Mouse (Mus musculus): ENCODE measurements around the gene Pxdc1. TPM values are rescaled to one million over a fixed set of nuclear protein-coding genes. Genes with fewer than 3 reads are reported as not detected.
A peak's percentile ranks its signal among the peaks of the same experiment; 100 is the strongest.

Pxdc1 gene
- polyA plus RNA-seq, 1 experiment from 2014 or later, result 57.2 TPM

DNA sequence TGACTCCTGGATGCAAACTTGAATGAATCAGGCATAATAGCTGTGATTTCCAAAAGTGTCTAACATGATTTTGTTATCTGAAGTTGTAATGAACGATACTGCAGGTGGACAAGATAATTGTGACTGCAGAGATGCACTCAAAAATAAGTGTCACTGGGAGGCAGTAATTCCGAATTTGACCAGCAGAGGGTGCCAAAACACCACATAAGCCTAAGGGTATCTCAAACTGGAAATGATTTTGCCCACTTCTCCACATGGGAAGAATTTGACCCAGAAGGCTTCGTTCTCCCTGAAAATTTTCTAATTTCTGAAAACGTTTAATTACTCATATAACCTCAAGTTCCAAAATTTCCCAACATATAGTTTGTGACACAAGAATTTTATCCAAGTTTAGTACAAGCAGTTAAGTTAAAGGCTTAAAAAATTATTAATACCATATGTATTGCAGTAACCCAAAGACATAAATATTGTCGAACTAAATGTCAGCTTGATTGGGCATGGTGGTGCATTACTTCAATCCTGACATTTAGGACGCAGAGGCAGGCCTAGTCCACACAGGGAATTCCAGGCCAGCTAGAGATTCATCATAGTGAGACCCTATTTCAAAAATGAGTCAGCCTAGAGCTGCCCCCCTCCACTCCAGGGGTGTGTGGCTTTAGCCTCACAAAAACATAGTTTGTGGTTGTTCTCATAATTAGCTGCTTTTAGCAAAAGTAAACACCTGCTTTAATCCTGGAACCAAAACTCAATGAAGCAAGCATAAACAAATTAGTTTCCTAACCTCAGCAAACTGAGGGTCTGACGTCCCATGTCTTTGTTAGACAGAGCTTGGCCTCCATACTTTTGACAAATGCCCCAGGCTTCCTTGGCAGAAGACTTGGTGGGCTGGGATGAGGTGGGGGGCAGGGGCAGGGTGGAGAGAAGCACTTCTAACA, 10.1 kb downstream of the Pxdc1 start:
- ATAC-seq (no peak), DNase-seq (ENCODE audit: low read depth, low spot score) (no peak)
- in situ Hi-C loops (cut with MboI; ENCODE audit: low pct_unique_long_range_greater_than_20kb), result loop anchor here (5.0 kb wide), 1 partner anchor 219 kb away; no protein-coding TSS in a partner anchor
- no peak for TF ChIP-seq CTCF (IDR thresholded peaks at IDR 0.05)
- ChIA-PET POLR2A (interaction anchor here (0.6 to 1.7 kb wide), 2 partner anchors 57 to 73 kb away, joined by 3 to 10 read pairs; no protein-coding TSS in a partner anchor), CTCF (interaction anchor here (1.1 to 4.4 kb wide), 8 partner anchors 63 to 227 kb away, joined by 3 to 45 read pairs (median 5); no protein-coding TSS in a partner anchor)
- no peaks in the 10 kb centered on the region for H3K27me3 ChIP-seq

DNA sequence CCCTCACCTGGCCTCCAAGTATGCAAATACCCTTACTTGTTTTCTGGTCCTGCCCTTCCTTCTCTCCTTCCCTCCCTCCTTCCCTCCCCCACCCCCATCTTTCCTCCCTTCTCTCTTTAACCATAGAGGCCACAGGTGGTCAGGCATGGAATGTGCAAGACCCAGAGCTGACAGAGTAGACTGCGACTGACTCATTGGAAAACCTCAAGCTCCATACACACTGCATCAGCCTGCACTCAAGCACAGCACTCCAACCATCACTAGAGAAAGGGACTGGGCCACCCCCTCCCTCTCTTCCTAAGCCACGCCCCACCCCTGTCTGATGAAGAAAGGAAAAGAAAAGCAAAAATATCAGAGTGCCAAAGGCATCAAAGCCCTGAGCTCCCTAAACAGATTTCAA, 12.2 kb downstream of the Pxdc1 start:
- in situ Hi-C loops (cut with MboI; ENCODE audit: low pct_unique_long_range_greater_than_20kb), result loop anchor here (5.0 kb wide), 1 partner anchor 221 kb away; no protein-coding TSS in a partner anchor
- no peaks in the 10 kb centered on the region for H3K27me3 ChIP-seq
- DNase-seq (ENCODE audit: low read depth, low spot score) (no peak), ATAC-seq (peak; percentile 70)
- ChIA-PET POLR2A (interaction anchor here (0.6 kb wide), 1 partner anchor 462 kb away, joined by 3 read pairs; no protein-coding TSS in a partner anchor), CTCF (interaction anchor here (1.6 to 4.4 kb wide), 2 partner anchors 153 to 222 kb away, joined by 7 to 45 read pairs; no protein-coding TSS in a partner anchor)
- no peak for TF ChIP-seq CTCF (IDR thresholded peaks at IDR 0.05)

DNA sequence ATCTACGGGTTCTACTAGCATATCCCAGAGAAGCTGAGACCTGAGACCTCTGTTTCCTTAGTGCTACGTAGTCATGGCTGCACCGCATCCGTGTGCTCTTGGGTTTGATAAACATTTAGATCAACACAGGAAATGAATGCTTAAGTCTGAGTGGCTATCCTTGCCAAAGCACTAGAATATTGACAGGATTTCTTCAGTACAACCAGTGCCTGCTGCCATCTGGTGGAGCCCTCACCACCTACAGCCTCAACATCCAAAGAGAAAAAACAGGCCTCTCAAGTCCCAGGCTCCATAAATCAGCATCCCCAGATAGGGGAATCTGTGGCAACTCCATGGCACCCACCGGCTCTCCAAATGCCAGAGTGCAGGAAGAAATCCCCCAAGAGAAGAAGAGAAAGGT, 17.3 kb downstream of the Pxdc1 start:
- in situ Hi-C loops (cut with MboI; ENCODE audit: low pct_unique_long_range_greater_than_20kb), result loop anchor here (10.0 kb wide), 1 partner anchor 601 kb away; the partner anchor contains the start of gene Bphl
- POLR2A ChIA-PET, result interaction anchor here (1.3 kb wide), 1 partner anchor 346 kb away, joined by 4 read pairs; no protein-coding TSS in a partner anchor
- H3K27me3 ChIP-seq, result no peaks in the 10 kb centered on the region
- TF ChIP-seq CTCF (IDR thresholded peaks at IDR 0.05), result peak; percentile 91
- CTCF ChIA-PET, result interaction anchor here (0.9 to 1.8 kb wide), 3 partner anchors 164 to 296 kb away, joined by 3 to 4 read pairs (median 3); no protein-coding TSS in a partner anchor
- no peak for ATAC-seq
- no peak for DNase-seq (ENCODE audit: low read depth, low spot score)

DNA sequence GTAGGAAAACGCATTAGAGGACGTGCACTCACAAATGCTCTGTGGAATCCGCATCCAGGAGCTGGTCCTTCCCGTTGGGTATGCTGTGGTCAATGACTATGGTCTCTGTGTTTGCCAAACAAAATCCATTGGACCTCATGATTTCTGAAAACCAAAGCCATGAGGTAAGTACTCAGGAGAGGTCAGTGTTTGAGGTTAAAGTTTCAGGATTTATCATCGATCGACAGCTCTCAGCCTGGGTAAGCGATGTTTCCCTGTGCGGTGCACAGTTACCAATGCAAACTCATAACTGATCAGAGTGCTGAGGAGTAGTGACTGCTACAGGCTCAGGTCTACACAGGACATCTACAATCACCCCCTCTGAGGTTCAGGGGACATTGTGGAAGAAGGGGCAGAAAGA, 23.0 kb downstream of the Pxdc1 start:
- ATAC-seq, result no peak
- H3K27me3 ChIP-seq, result no peaks in the 10 kb centered on the region
- POLR2A ChIA-PET, result interaction anchor here (0.5 kb wide), 1 partner anchor 319 kb away, joined by 3 read pairs; no protein-coding TSS in a partner anchor
- no peak for TF ChIP-seq CTCF (IDR thresholded peaks at IDR 0.05)
- CTCF ChIA-PET, result interaction anchor here (1.7 kb wide), 1 partner anchor 288 kb away, joined by 5 read pairs; no protein-coding TSS in a partner anchor
- DNase-seq (ENCODE audit: low read depth, low spot score), result no peak
- in situ Hi-C loops (cut with MboI; ENCODE audit: low pct_unique_long_range_greater_than_20kb), result loop anchor here (5.0 to 10.0 kb wide), 2 partner anchors 443 to 596 kb away; partner anchors contain the start of gene Bphl

DNA sequence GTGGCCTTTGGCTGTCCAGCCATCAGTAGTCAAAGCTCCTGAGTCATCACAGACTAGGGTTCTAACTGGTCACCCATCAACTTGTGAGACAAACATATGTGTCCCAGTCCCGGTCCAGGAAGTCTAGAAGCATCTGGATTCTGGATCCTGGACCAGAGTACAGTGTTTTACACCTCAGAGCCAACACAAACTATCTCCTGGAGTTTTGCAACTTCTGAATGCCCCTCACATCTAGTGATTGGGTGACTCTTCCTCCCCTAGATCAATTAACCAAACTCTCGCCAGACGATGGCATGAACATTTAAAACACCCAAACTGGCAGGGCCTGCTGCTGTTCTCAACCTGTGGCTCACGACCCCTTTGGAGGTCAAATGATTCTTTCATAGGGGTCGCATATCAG, 23.5 kb downstream of the Pxdc1 start:
- DNase-seq (ENCODE audit: low read depth, low spot score), result no peak
- no peak for TF ChIP-seq CTCF (IDR thresholded peaks at IDR 0.05)
- in situ Hi-C loops (cut with MboI; ENCODE audit: low pct_unique_long_range_greater_than_20kb), result loop anchor here (5.0 to 10.0 kb wide), 2 partner anchors 442 to 595 kb away; partner anchors contain the start of gene Bphl
- H3K27me3 ChIP-seq, result no peaks in the 10 kb centered on the region
- no peak for ATAC-seq
- ChIA-PET POLR2A (interaction anchor here (0.5 kb wide), 1 partner anchor 318 kb away, joined by 3 read pairs; no protein-coding TSS in a partner anchor), CTCF (interaction anchor here (0.9 kb wide), 1 partner anchor 448 kb away, joined by 3 read pairs; no protein-coding TSS in a partner anchor)

DNA sequence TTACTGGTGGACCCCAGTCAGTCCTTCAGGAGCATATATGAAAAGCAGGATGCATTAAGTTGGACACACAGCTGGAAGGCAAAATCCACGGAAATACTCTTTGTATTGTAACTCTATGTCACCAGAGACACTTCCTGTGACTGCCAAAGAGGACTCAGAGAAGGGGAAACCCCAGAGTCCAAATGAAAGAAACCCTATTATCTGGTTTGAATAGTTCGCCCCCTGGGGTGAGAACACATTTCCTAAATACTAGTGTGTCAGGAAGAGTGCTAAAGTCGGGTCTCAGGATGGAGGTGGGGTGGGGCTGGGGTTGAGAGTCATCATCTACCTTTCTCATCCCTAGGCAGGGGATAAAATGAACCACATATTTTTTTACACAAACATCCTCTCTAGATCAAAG, 25.8 kb downstream of the Pxdc1 start:
- CTCF ChIA-PET, result no interaction called here

DNA sequence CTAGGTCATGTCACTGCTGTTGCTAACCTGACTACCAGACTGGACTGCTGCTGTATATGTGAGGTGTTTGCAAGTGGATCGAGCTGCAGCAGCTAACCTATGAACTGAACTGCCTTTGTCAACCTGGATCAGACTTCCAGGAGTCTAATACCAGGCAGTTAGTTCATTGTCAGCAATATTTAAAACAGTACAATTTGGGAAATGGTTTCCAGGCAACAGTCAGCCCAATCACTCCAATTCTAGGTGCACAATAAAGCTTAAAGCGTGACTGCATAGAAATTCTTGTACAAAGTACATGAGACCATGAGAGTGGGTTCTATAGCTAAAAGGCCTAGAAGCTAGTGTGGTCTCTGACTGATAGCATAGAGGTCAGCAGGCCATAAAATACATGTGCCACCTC, 28.9 kb downstream of the Pxdc1 start:
- ATAC-seq (no peak), DNase-seq (ENCODE audit: low read depth, low spot score) (no peak)
- H3K27me3 ChIP-seq, result no peaks in the 10 kb centered on the region
- CTCF ChIA-PET, result no interaction called here
- no peak for TF ChIP-seq CTCF (IDR thresholded peaks at IDR 0.05)
- POLR2A ChIA-PET, result no interaction called here
- in situ Hi-C loops (cut with MboI; ENCODE audit: low pct_unique_long_range_greater_than_20kb), result loop anchor here (5.0 kb wide), 1 partner anchor 277 kb away; the partner anchor contains the start of gene Slc22a23

More for the DNA sequence above, 25.8 kb downstream of the Pxdc1 start:
- in situ Hi-C loops (cut with MboI; ENCODE audit: low pct_unique_long_range_greater_than_20kb), result no loop called here
- TF ChIP-seq CTCF (IDR thresholded peaks at IDR 0.05), result no peak
- no peak for DNase-seq (ENCODE audit: low read depth, low spot score)
- POLR2A ChIA-PET, result interaction anchor here (0.7 kb wide), 1 partner anchor 428 kb away, joined by 5 read pairs; no protein-coding TSS in a partner anchor
- no peak for ATAC-seq
- no peaks in the 10 kb centered on the region for H3K27me3 ChIP-seq

DNA sequence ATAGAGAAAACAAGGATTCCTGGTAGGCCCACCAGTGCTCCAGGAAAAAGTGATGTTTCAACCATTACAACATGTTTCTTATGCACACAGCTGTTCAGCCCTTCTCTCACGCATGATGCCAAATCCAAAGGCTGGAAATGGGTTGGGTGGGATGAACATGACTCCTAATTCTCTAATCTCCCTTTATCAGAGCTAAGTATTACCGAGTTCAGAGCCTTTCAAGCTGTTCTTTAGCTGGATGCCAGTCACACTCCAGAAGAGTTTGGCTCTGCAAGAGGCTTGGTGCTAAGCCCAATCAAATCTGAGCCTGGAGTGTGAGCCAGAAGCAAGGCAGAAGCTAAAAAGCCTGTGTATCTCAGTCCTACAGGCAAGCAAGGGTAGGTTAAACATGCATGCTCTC, 40.9 kb downstream of the Pxdc1 start:
- in situ Hi-C loops (cut with MboI; ENCODE audit: low pct_unique_long_range_greater_than_20kb), result no loop called here
- CTCF ChIA-PET, result interaction anchor here (1.3 to 1.4 kb wide), 2 partner anchors 15 to 22 kb away, joined by 3 to 4 read pairs; no protein-coding TSS in a partner anchor
- DNase-seq (ENCODE audit: low read depth, low spot score) (no peak), ATAC-seq (no peak)
- H3K27me3 ChIP-seq, result no peaks in the 10 kb centered on the region
- POLR2A ChIA-PET, result no interaction called here
- no peak for TF ChIP-seq CTCF (IDR thresholded peaks at IDR 0.05)

DNA sequence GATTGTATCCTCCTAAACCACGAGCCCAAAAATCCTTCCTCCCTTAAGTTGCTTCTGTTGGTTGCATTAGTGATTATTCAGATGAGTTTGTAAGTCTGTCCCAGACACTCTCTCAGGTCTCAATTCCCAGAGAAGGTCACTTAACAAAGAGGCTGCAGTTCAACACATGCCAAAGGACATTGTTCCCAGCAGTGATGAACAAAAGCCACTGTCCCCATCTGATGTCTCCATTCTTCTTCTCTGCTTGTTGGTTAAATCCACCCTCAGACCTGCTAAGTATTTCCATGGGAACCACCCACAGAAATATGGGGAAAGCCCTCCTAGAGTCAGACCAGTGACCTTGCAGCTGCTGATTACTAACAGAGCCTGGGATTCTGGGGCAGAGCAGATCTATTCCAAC, 43.6 kb downstream of the Pxdc1 start:
- no peak for TF ChIP-seq CTCF (IDR thresholded peaks at IDR 0.05)
- ATAC-seq (no peak), DNase-seq (ENCODE audit: low read depth, low spot score) (no peak)
- ChIA-PET POLR2A (no interaction called here), CTCF (interaction anchor here (2.6 kb wide), 1 partner anchor 11 kb away, joined by 12 read pairs; no protein-coding TSS in a partner anchor)
- in situ Hi-C loops (cut with MboI; ENCODE audit: low pct_unique_long_range_greater_than_20kb), result no loop called here
- H3K27me3 ChIP-seq, result no peaks in the 10 kb centered on the region

DNA sequence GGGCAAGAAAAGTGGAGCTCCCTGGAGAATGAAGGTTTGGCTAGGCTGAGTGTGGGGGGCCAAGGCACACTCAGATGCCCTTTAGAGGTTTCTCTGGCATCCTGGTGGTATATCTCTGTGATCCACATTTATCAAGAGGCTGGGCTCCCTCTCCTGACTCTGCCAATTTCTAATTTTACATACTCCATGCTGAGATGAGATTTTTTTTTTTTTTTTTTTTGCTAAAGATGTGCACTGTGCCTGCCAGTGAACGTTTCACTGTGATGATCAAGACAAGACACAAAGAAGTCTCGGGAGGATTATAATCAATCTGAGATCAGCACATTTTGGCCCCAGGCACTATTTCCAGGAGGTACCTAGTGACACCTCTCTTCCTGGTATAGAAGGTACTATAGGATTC, 46.2 kb downstream of the Pxdc1 start:
- ATAC-seq (no peak), DNase-seq (ENCODE audit: low read depth, low spot score) (no peak)
- ChIA-PET CTCF (interaction anchor here (1.5 kb wide), 1 partner anchor 12 kb away, joined by 4 read pairs; no protein-coding TSS in a partner anchor), POLR2A (interaction anchor here (0.7 kb wide), 1 partner anchor 77 kb away, joined by 6 read pairs; no protein-coding TSS in a partner anchor)
- no peak for TF ChIP-seq CTCF (IDR thresholded peaks at IDR 0.05)
- no peaks in the 10 kb centered on the region for H3K27me3 ChIP-seq
- in situ Hi-C loops (cut with MboI; ENCODE audit: low pct_unique_long_range_greater_than_20kb), result no loop called here
